Mouse (Mus musculus): ENCODE measurements around the gene Cacna1d. TPM values are rescaled to one million over a fixed set of nuclear protein-coding genes. Genes with fewer than 3 reads are reported as not detected.

Gene Cacna1d
- polyA plus RNA-seq, 1 experiment from 2014 or later: 2.8 TPM

GRCm38 (mm10) chr14:30510214-30510763, 19.0 kb upstream of the Cacna1d start:
- H3K4me3 ChIP-seq: no peak overlapping the region
- H3K36me3 ChIP-seq: peaks cover 67% of the 10 kb centered on the region
- no peaks in the 10 kb centered on the region for H3K4me1 ChIP-seq
- no peak overlapping the region for H3K4me2 ChIP-seq (replicated peaks)
- WGBS: 97% methylated on average over 6 of the region's 6 CpGs
- no peaks in the 10 kb centered on the region for H3K27me3 ChIP-seq
- H3K9ac ChIP-seq (replicated peaks): no peak overlapping the region
- ATAC-seq (ENCODE audit: low FRiP score, low read depth): no peak
- no peaks in the 10 kb centered on the region for H3K9me3 ChIP-seq
- no peak overlapping the region for H3K27ac ChIP-seq (replicated peaks)

GRCm38 (mm10) chr14:30504990-30505389, 13.7 kb upstream of the Cacna1d start:
- H3K4me2 ChIP-seq (replicated peaks): no peak overlapping the region
- no peaks in the 10 kb centered on the region for H3K9me3 ChIP-seq
- H3K4me3 ChIP-seq: no peak overlapping the region
- no peak overlapping the region for H3K9ac ChIP-seq (replicated peaks)
- H3K4me1 ChIP-seq: no peaks in the 10 kb centered on the region
- no peaks in the 10 kb centered on the region for H3K27me3 ChIP-seq
- ATAC-seq (ENCODE audit: low FRiP score, low read depth): no peak
- peaks cover 57% of the 10 kb centered on the region for H3K36me3 ChIP-seq
- no peak overlapping the region for H3K27ac ChIP-seq (replicated peaks)
- WGBS: 81% methylated on average over 5 of the region's 5 CpGs

GRCm38 (mm10) chr14:30498202-30498601, 6.9 kb upstream of the Cacna1d start:
- no peaks in the 10 kb centered on the region for H3K9me3 ChIP-seq
- H3K27me3 ChIP-seq: no peaks in the 10 kb centered on the region
- H3K9ac ChIP-seq (replicated peaks): no peak overlapping the region
- H3K4me3 ChIP-seq: no peak overlapping the region
- 93% methylated on average over 2 of the region's 2 CpGs for WGBS
- H3K27ac ChIP-seq (replicated peaks): no peak overlapping the region
- H3K36me3 ChIP-seq: peaks cover 37% of the 10 kb centered on the region
- ATAC-seq (ENCODE audit: low FRiP score, low read depth): no peak
- H3K4me1 ChIP-seq: no peaks in the 10 kb centered on the region
- H3K4me2 ChIP-seq (replicated peaks): no peak overlapping the region

- Histone ChIP-seq H3K4me1 (no peaks in the 10 kb centered on the region), H3K36me3 (peaks cover 42% of the 10 kb centered on the region), H3K4me2 (replicated peaks) (no peak overlapping the region), H3K9ac (replicated peaks) (no peak overlapping the region), H3K27me3 (no peaks in the 10 kb centered on the region), H3K4me3 (no peak overlapping the region), H3K9me3 (no peaks in the 10 kb centered on the region), H3K27ac (replicated peaks) (no peak overlapping the region)
- 66% methylated on average over 6 of the region's 6 CpGs for WGBS
- no peak for ATAC-seq (ENCODE audit: low FRiP score, low read depth)
Observed at GRCm38 (mm10) chr14:30494998-30495397, 3.7 kb upstream of the Cacna1d start.

- 79% methylated on average over 1 of the region's 1 CpGs for WGBS
- H3K4me2 ChIP-seq (replicated peaks): no peak overlapping the region
- H3K4me3 ChIP-seq: no peak overlapping the region
- H3K27ac ChIP-seq (replicated peaks): no peak overlapping the region
- no peaks in the 10 kb centered on the region for H3K27me3 ChIP-seq
- no peaks in the 10 kb centered on the region for H3K9me3 ChIP-seq
- H3K9ac ChIP-seq (replicated peaks): no peak overlapping the region
- H3K36me3 ChIP-seq: peaks cover 43% of the 10 kb centered on the region
- no peaks in the 10 kb centered on the region for H3K4me1 ChIP-seq
- no peak for ATAC-seq (ENCODE audit: low FRiP score, low read depth)
Observed at GRCm38 (mm10) chr14:30493276-30493675, 2.0 kb upstream of the Cacna1d start.

- Histone ChIP-seq H3K9ac (replicated peaks) (peak within 1 kb of the TSS; percentile 93), H3K36me3 (peaks cover 22% of the 10 kb centered on the region), H3K4me3 (peak within 1 kb of the TSS; percentile 94), H3K4me1 (peaks cover 13% of the 10 kb centered on the region), H3K4me2 (replicated peaks) (peak within 1 kb of the TSS; percentile 77), H3K9me3 (no peaks in the 10 kb centered on the region), H3K27me3 (peaks cover 3% of the 10 kb centered on the region), H3K27ac (replicated peaks) (peak within 1 kb of the TSS; percentile 86)
- WGBS: under 1% methylated on average over 39 of the region's 39 CpGs
- ATAC-seq (ENCODE audit: low FRiP score, low read depth): peak; percentile 99
Observed at GRCm38 (mm10) chr14:30479361-30479948, 11.8 kb downstream of the Cacna1d start, which contains the start of gene Dcp1a. Gene Dcp1a, plus strand, starts transcription at chr14:30479535.

- Histone ChIP-seq H3K4me3 (no peak overlapping the region), H3K9ac (replicated peaks) (no peak overlapping the region), H3K36me3 (no peaks in the 10 kb centered on the region), H3K4me2 (replicated peaks) (no peak overlapping the region), H3K27me3 (peaks cover 3% of the 10 kb centered on the region), H3K4me1 (no peaks in the 10 kb centered on the region), H3K9me3 (no peaks in the 10 kb centered on the region), H3K27ac (replicated peaks) (no peak overlapping the region)
- 78% methylated on average over 6 of the region's 6 CpGs for WGBS
- no peak for ATAC-seq (ENCODE audit: low FRiP score, low read depth)
Observed at GRCm38 (mm10) chr14:30474416-30474815, 16.8 kb downstream of the Cacna1d start.

GRCm38 (mm10) chr14:30473605-30474004, 17.6 kb downstream of the Cacna1d start:
- no peaks in the 10 kb centered on the region for H3K9me3 ChIP-seq
- 71% methylated on average over 5 of the region's 5 CpGs for WGBS
- no peaks in the 10 kb centered on the region for H3K4me1 ChIP-seq
- no peak overlapping the region for H3K27ac ChIP-seq (replicated peaks)
- no peak overlapping the region for H3K4me3 ChIP-seq
- no peak overlapping the region for H3K4me2 ChIP-seq (replicated peaks)
- H3K9ac ChIP-seq (replicated peaks): no peak overlapping the region
- peaks cover 3% of the 10 kb centered on the region for H3K27me3 ChIP-seq
- no peaks in the 10 kb centered on the region for H3K36me3 ChIP-seq
- ATAC-seq (ENCODE audit: low FRiP score, low read depth): no peak

GRCm38 (mm10) chr14:30463312-30463711, 27.9 kb downstream of the Cacna1d start:
- H3K9me3 ChIP-seq: no peaks in the 10 kb centered on the region
- ATAC-seq (ENCODE audit: low FRiP score, low read depth): no peak
- H3K27ac ChIP-seq (replicated peaks): no peak overlapping the region
- 86% methylated on average over 4 of the region's 4 CpGs for WGBS
- H3K9ac ChIP-seq (replicated peaks): no peak overlapping the region
- no peak overlapping the region for H3K4me2 ChIP-seq (replicated peaks)
- no peak overlapping the region for H3K4me3 ChIP-seq
- H3K4me1 ChIP-seq: no peaks in the 10 kb centered on the region
- H3K27me3 ChIP-seq: 0 out of 2 replicates have a peak, but pooled peaks cover 1% of the 10 kb centered on the region
- H3K36me3 ChIP-seq: no peaks in the 10 kb centered on the region

GRCm38 (mm10) chr14:30459891-30460523, 31.2 kb downstream of the Cacna1d start:
- no peaks in the 10 kb centered on the region for H3K36me3 ChIP-seq
- H3K4me2 ChIP-seq (replicated peaks): no peak overlapping the region; the same call in 1 of the 2 replicates
- no peaks in the 10 kb centered on the region for H3K9me3 ChIP-seq
- 0 out of 2 replicates have a peak, but pooled peaks cover 3% of the 10 kb centered on the region for H3K27me3 ChIP-seq
- 0 out of 2 replicates have a peak, but pooled peaks cover 5% of the 10 kb centered on the region for H3K4me1 ChIP-seq
- ATAC-seq (ENCODE audit: low FRiP score, low read depth): no peak
- no peak overlapping the region for H3K9ac ChIP-seq (replicated peaks)
- 3% methylated on average over 14 of the region's 14 CpGs for WGBS
- no peak overlapping the region for H3K27ac ChIP-seq (replicated peaks)
- H3K4me3 ChIP-seq: no peak overlapping the region

- ATAC-seq (ENCODE audit: low FRiP score, low read depth): no peak
- H3K9me3 ChIP-seq: no peaks in the 10 kb centered on the region
- H3K27me3 ChIP-seq: 0 out of 2 replicates have a peak, but pooled peaks cover 3% of the 10 kb centered on the region
- WGBS: 84% methylated on average over 3 of the region's 3 CpGs
- no peak overlapping the region for H3K4me2 ChIP-seq (replicated peaks)
- H3K36me3 ChIP-seq: no peaks in the 10 kb centered on the region
- H3K4me3 ChIP-seq: no peak overlapping the region
- no peak overlapping the region for H3K9ac ChIP-seq (replicated peaks)
- H3K27ac ChIP-seq (replicated peaks): no peak overlapping the region
- H3K4me1 ChIP-seq: 0 out of 2 replicates have a peak, but pooled peaks cover 5% of the 10 kb centered on the region
Observed at GRCm38 (mm10) chr14:30458820-30459219, 32.4 kb downstream of the Cacna1d start.

- Histone ChIP-seq H3K4me1 (0 out of 2 replicates have a peak, but pooled peaks cover 5% of the 10 kb centered on the region), H3K36me3 (no peaks in the 10 kb centered on the region), H3K27me3 (0 out of 2 replicates have a peak, but pooled peaks cover 3% of the 10 kb centered on the region), H3K27ac (replicated peaks) (no peak overlapping the region), H3K9me3 (no peaks in the 10 kb centered on the region), H3K4me2 (replicated peaks) (no peak overlapping the region), H3K4me3 (no peak overlapping the region), H3K9ac (replicated peaks) (no peak overlapping the region)
- WGBS: 65% methylated on average over 2 of the region's 2 CpGs
- no peak for ATAC-seq (ENCODE audit: low FRiP score, low read depth)
Observed at GRCm38 (mm10) chr14:30457897-30458296, 33.4 kb downstream of the Cacna1d start.
